ENCODE assay signal across 13 mouse cellular contexts in the genomic region with DNA sequence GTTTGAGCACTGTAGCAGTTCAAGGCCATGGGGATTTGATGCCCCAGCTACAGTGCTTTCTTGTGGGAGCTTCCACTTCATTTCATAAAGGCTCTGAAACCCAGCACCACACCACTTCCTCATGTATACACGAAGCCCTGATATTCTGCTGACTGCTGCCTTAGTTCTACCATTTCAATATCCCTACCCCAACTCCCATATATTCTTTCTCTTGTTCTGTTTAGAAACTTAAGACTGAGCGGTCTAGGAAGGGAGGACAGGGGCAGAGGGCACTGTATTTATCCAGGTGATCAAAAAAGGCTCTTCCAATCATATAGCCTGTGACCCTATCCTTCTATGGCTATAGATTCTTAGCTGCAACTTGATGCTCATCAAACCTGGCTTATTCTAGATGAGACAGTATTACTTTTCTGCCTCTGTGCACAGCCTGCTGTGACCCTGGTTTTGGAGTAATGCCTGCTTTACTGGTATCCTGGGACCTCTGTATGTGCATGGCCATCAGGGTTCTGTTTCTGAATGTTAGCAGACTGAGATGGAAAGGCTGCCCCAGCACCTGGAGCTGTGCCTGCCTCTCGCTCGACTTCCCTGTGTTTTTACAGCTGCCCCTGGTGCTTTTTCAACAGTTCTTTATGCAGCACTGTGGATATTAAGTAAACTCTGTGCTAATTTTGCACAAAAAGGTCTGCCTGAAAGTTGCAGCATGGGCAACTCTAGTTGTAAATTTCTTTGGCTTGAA. TPM values are rescaled to one million over a fixed set of nuclear protein-coding genes. Genes with fewer than 3 reads are reported as not detected.
DNase-seq lines count a peak whose midpoint lies in the region; ATAC-seq lines count a peak whose summit lies in the region.
"Had no signal": no experiment of that assay in that cellular context is flagged by ENCODE, and none has a peak within 500 bp of the region (broad histone marks: within the 10 kb centered on the region; RNA-seq: fewer than 3 reads in every experiment).

No protein-coding gene starts in this region.

- H3K27me3 ChIP-seq in hindbrain, embryonic 10.5 days (ENCODE audit: insufficient read depth, poor library complexity, severe bottlenecking) = no peaks in the 10 kb centered on the region
- H3K27me3 ChIP-seq in hindbrain, embryonic 11.5 days (ENCODE audit: control insufficient read depth, insufficient read depth, low read length) = no peaks in the 10 kb centered on the region
- no peaks in the 10 kb centered on the region for H3K27me3 ChIP-seq in embryonic facial prominence, embryonic 10.5 days (replicated peaks; ENCODE audit: low read depth, poor library complexity, severe bottlenecking)
- H3K27me3 ChIP-seq in hindbrain, embryonic 13.5 days = no peaks in the 10 kb centered on the region
- H3K27me3 ChIP-seq in limb, embryonic 15.5 days = no peaks in the 10 kb centered on the region
- no peaks in the 10 kb centered on the region for H3K27me3 ChIP-seq in midbrain, embryonic 14.5 days (ENCODE audit: control insufficient read depth, insufficient read depth, low read length)

- 68% methylated on average over 4 of the region's 4 CpGs for WGBS in hindbrain, embryonic 10.5 days
- 58% methylated on average over 4 of the region's 4 CpGs for WGBS in hindbrain, embryonic 11.5 days
- 54% methylated on average over 4 of the region's 4 CpGs for WGBS in embryonic facial prominence, embryonic 10.5 days
- WGBS in hindbrain, embryonic 13.5 days = 62% methylated on average over 4 of the region's 4 CpGs
- 42% methylated on average over 4 of the region's 4 CpGs for WGBS in limb, embryonic 15.5 days
- WGBS in midbrain, embryonic 14.5 days = 81% methylated on average over 4 of the region's 4 CpGs

- no peaks in the 10 kb centered on the region for H3K9me3 ChIP-seq in hindbrain, embryonic 10.5 days
- no peaks in the 10 kb centered on the region for H3K9me3 ChIP-seq in hindbrain, embryonic 11.5 days (ENCODE audit: control insufficient read depth, low read length)
- H3K9me3 ChIP-seq in embryonic facial prominence, embryonic 10.5 days = no peaks in the 10 kb centered on the region
- H3K9me3 ChIP-seq in hindbrain, embryonic 13.5 days = no peaks in the 10 kb centered on the region
- no peaks in the 10 kb centered on the region for H3K9me3 ChIP-seq in limb, embryonic 15.5 days
- no peaks in the 10 kb centered on the region for H3K9me3 ChIP-seq in midbrain, embryonic 14.5 days (ENCODE audit: control insufficient read depth, low read length)

- H3K4me1 ChIP-seq in hindbrain, embryonic 10.5 days (replicated peaks) = peaks cover 12% of the 10 kb centered on the region; the same call in 1 of the 2 replicates
- H3K4me1 ChIP-seq in hindbrain, embryonic 11.5 days (replicated peaks; ENCODE audit: control insufficient read depth, insufficient read depth, low read length) = no peaks in the 10 kb centered on the region
- peaks cover 13% of the 10 kb centered on the region for H3K4me1 ChIP-seq in embryonic facial prominence, embryonic 10.5 days
- H3K4me1 ChIP-seq in hindbrain, embryonic 13.5 days (replicated peaks) = peaks cover 13% of the 10 kb centered on the region
- peaks cover 14% of the 10 kb centered on the region; the same call in 1 of the 2 replicates for H3K4me1 ChIP-seq in limb, embryonic 15.5 days
- no peaks in the 10 kb centered on the region for H3K4me1 ChIP-seq in midbrain, embryonic 14.5 days (ENCODE audit: control insufficient read depth, insufficient read depth, low read length)

- peak overlapping the region; percentile 8; the same call in 1 of the 2 replicates for H3K27ac ChIP-seq in hindbrain, embryonic 10.5 days
- no peak overlapping the region for H3K27ac ChIP-seq in hindbrain, embryonic 11.5 days (ENCODE audit: low read depth, low read length)
- H3K27ac ChIP-seq in embryonic facial prominence, embryonic 10.5 days (replicated peaks) = no peak overlapping the region; the same call in 1 of the 2 replicates
- H3K27ac ChIP-seq in hindbrain, embryonic 13.5 days = peak overlapping the region; percentile 20; the same call in 1 of the 2 replicates
- H3K27ac ChIP-seq in limb, embryonic 15.5 days = peak overlapping the region; percentile 78
- no peak overlapping the region for H3K27ac ChIP-seq in midbrain, embryonic 14.5 days (replicated peaks; ENCODE audit: low read depth, low read length)
- H3K27ac ChIP-seq: heart, adult 2 months had no signal

- ATAC-seq in hindbrain, embryonic 11.5 days (ENCODE audit: low FRiP score) = no peak
- no peak for ATAC-seq in hindbrain, embryonic 13.5 days (ENCODE audit: low FRiP score)
- 0 out of 2 replicates have a peak, but pooled peaks have one; percentile 61 for ATAC-seq in limb, embryonic 15.5 days (ENCODE audit: insufficient number of reproducible peaks, low FRiP score, low TSS enrichment, low read depth)
- ATAC-seq in midbrain, embryonic 14.5 days (ENCODE audit: low FRiP score, low TSS enrichment) = no peak
- ATAC-seq: intestine, embryonic 16.5 days had no signal

- no peaks in the 10 kb centered on the region for H3K36me3 ChIP-seq in hindbrain, embryonic 10.5 days
- H3K36me3 ChIP-seq in hindbrain, embryonic 11.5 days (ENCODE audit: control insufficient read depth, insufficient read depth, low read length) = no peaks in the 10 kb centered on the region
- H3K36me3 ChIP-seq in embryonic facial prominence, embryonic 10.5 days (replicated peaks) = no peaks in the 10 kb centered on the region
- H3K36me3 ChIP-seq in hindbrain, embryonic 13.5 days = no peaks in the 10 kb centered on the region
- H3K36me3 ChIP-seq in limb, embryonic 15.5 days = no peaks in the 10 kb centered on the region
- H3K36me3 ChIP-seq in midbrain, embryonic 14.5 days (ENCODE audit: control insufficient read depth, insufficient read depth, low read length) = no peaks in the 10 kb centered on the region

- DNase-seq in hindbrain, embryonic 10.5 days (ENCODE audit: low spot score) = no peak
- no peak for DNase-seq in hindbrain, embryonic 11.5 days (ENCODE audit: low spot score)
- DNase-seq in embryonic facial prominence, embryonic 10.5 days (ENCODE audit: low spot score) = peak; percentile 47
- DNase-seq in midbrain, embryonic 14.5 days = no peak
- DNase-seq in heart, adult 9 months (ENCODE audit: low spot score in 2 of 2) = no peak
- DNase-seq in gastrocnemius, postnatal 10 days = no peak
- DNase-seq: adrenal gland, postnatal 14 days; cerebellum, postnatal 36 days; heart, adult 2 months; lung, postnatal 36 days had no signal

- H3K9ac ChIP-seq in hindbrain, embryonic 11.5 days (ENCODE audit: low read depth, low read length) = no peak overlapping the region
- no peak overlapping the region for H3K9ac ChIP-seq in hindbrain, embryonic 13.5 days
- no peak overlapping the region for H3K9ac ChIP-seq in limb, embryonic 15.5 days
- H3K9ac ChIP-seq in midbrain, embryonic 14.5 days (replicated peaks; ENCODE audit: low read length) = no peak overlapping the region

- no peak overlapping the region for H3K4me2 ChIP-seq in hindbrain, embryonic 11.5 days (replicated peaks; ENCODE audit: low read depth, low read length)
- H3K4me2 ChIP-seq in hindbrain, embryonic 13.5 days = no peak overlapping the region
- no peak overlapping the region for H3K4me2 ChIP-seq in limb, embryonic 15.5 days
- no peak overlapping the region for H3K4me2 ChIP-seq in midbrain, embryonic 14.5 days (ENCODE audit: low read length)

- no peak overlapping the region for H3K4me3 ChIP-seq in hindbrain, embryonic 10.5 days
- H3K4me3 ChIP-seq in hindbrain, embryonic 11.5 days (ENCODE audit: low read depth, low read length) = no peak overlapping the region
- no peak overlapping the region for H3K4me3 ChIP-seq in embryonic facial prominence, embryonic 10.5 days
- no peak overlapping the region for H3K4me3 ChIP-seq in hindbrain, embryonic 13.5 days
- H3K4me3 ChIP-seq in limb, embryonic 15.5 days = no peak overlapping the region
- no peak overlapping the region for H3K4me3 ChIP-seq in midbrain, embryonic 14.5 days (replicated peaks; ENCODE audit: low read depth, low read length)
- H3K4me3 ChIP-seq: heart, adult 2 months had no signal

RNA-seq across cellular contexts. Expression of a gene that starts 33.5 kb away (rescaled TPM):
- 2.1 and 2.3 TPM in 2 replicates for polyA plus RNA-seq in hindbrain, embryonic 10.5 days (2016; fragmentation: Nextera tagmentation; extraction: Ambion mirVana)
- polyA plus RNA-seq in hindbrain, embryonic 11.5 days (2014; fragmentation: Nextera tagmentation; extraction: Ambion mirVana) = 2.7 and 2.9 TPM in 2 replicates
- 1.8 TPM in 2 replicates for polyA plus RNA-seq in embryonic facial prominence, embryonic 10.5 days (2016; fragmentation: Nextera tagmentation; extraction: Ambion mirVana)
- polyA plus RNA-seq in hindbrain, embryonic 13.5 days (2015; fragmentation: Nextera tagmentation; extraction: Ambion mirVana) = 2.1 and 2.4 TPM in 2 replicates
- 6.2 and 6.6 TPM in 2 replicates for polyA plus RNA-seq in limb, embryonic 15.5 days (2015; fragmentation: Nextera tagmentation; extraction: Ambion mirVana)
- 0.70 and 2.8 TPM in 2 replicates for polyA plus RNA-seq in midbrain, embryonic 14.5 days (2014; fragmentation: Nextera tagmentation; extraction: Ambion mirVana)
- total RNA-seq in gastrocnemius, postnatal 10 days (2021) = 10 to 100 TPM; 22.3 to 28.0 TPM

Comparison
In these comparisons a context has a peak if more than half of its experiments do, and no peak if none do; other contexts are left out.
1. H3K27ac ChIP-seq: peak in hindbrain, embryonic 10.5 days (single experiment), hindbrain, embryonic 13.5 days (single experiment) and limb, embryonic 15.5 days (single experiment); none in hindbrain, embryonic 11.5 days (single experiment), embryonic facial prominence, embryonic 10.5 days (single experiment) and midbrain, embryonic 14.5 days (single experiment).